Mouse (Mus musculus) macrophage (primary cell): Measurements from ENCODE around the gene Fbxw14. TPM values are rescaled to one million over a fixed set of nuclear protein-coding genes. Genes with fewer than 3 reads are reported as not detected.
"Not testable (repeated sequence)": the region's sequence is repeated elsewhere in the genome, so short reads cannot be mapped to it uniquely, and the experiment has no call there.

Source experiments
- H3K27ac ChIP-seq: fragments of 350-480 bp; formaldehyde crosslinking; 2 replicates; pipeline ENCODE4 v1.9.0; 2021
- H3K36me3 ChIP-seq: fragments of 350-480 bp; formaldehyde crosslinking; 2 replicates; pipeline ENCODE4 v1.9.0; 2021; ENCODE audit errors: inconsistent target
- H3K4me3 ChIP-seq: fragments of 350-480 bp; formaldehyde crosslinking; 2 replicates; pipeline ENCODE4 v1.9.0; 2021; ENCODE audit errors: inconsistent target
- H3K79me2 ChIP-seq: fragments of 350-480 bp; formaldehyde crosslinking; 2 replicates; pipeline ENCODE4 v1.9.0; 2021; ENCODE audit errors: inconsistent target
- WGBS: methylation state at CpG from one replicate; pipeline ENCODE4 v1.1.7; 2026; ENCODE audit warnings: inconsistent platforms; ENCODE audit not compliant: missing documents; 5-methylcytosine and 5-hydroxymethylcytosine counted together
- polyA plus RNA-seq: library from polyadenylated mRNA; stranded (reverse); fragments of 250-400 nt; gene quantifications from 3 replicates; pipeline ENCODE4 v1.2.4, GENCODE M21; 2018; ENCODE audit warnings: inconsistent platforms
- total RNA-seq, 78 experiments: library from RNA; depleted of rRNA; stranded (reverse); fragments of 250-400 nt; gene quantifications; 1 replicate in 9 of 78; 2 replicates in 24 of 78; 3 replicates in 43 of 78; 4 replicates in 2 of 78; pipeline ENCODE4 v1.2.4; 2018; ENCODE audit warnings: inconsistent platforms in 56 of 78

Fbxw14 gene
- not detected for total RNA-seq (2018; cell fraction: chromatin; rRNA removed)
- not detected for total RNA-seq (2018; cell fraction: cytosol; rRNA removed)
- not detected for total RNA-seq (2018; cell fraction: nucleus; rRNA removed)
- polyA plus RNA-seq: not detected in 3 replicates

DNA sequence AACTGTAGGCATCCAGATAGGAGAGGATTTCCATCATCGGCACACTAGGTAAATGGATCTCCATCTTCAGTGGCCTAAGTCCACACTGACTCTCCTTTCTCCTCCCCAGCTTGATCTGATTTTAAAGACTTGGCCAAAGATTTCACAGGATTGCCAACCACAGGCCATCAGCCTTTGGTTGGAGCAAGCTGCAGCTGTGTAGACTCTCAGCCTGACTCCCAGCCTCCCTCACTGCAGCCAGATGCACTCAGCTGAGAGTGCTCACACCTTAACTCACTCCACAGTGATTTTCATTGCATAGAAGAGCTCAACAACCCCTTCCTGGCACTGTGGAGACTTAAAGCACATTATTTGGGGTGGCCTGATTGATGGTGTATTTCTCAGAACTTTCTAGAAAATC, at the start of gene Fbxw14:
Gene Fbxw14, minus strand, starts transcription at position 101 of the 400 bp plus-strand sequence.
- H3K36me3 ChIP-seq, H3K27ac ChIP-seq, H3K4me3 ChIP-seq, H3K79me2 ChIP-seq: not testable (repeated sequence)
- no CpG with 5 or more reads among the region's 1 CpGs for WGBS

DNA sequence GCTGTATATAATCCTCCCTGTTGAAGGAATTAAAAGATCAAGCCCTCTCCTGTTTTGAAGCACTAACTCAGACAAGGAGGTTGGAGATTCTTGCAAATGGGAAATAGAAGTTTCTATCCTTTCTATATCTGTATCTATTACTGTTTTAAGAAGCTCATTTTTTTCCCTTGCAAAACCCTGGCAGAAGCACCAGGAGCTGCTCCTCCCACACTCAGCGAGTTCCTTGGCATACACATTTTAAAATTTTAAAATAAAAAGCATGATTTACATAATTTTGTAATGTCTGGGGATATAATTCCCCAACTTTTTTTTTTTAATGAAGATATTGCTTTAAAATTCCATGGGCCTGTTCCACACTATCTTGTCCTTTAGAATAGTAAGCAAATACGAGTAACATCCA, 24.4 kb downstream of the Fbxw14 start:
- Histone ChIP-seq H3K4me3 (no peak overlapping the region), H3K27ac (no peak overlapping the region), H3K79me2 (no peaks in the 10 kb centered on the region), H3K36me3 (no peaks in the 10 kb centered on the region)
- WGBS: 54% methylated on average over 2 of the region's 2 CpGs

GRCm38 (mm10) chr9:109234654-109235053, 52.8 kb downstream of the Fbxw14 start, which contains the start of gene Fbxw20:
TSS of gene Fbxw20 (minus strand) at chr9:109234754.
- Histone ChIP-seq H3K4me3 (no peak within 1 kb of the TSS), H3K27ac (no peak within 1 kb of the TSS), H3K36me3 (no peaks in the 10 kb centered on the region), H3K79me2 (no peaks in the 10 kb centered on the region)
- 86% methylated on average over 1 of the region's 1 CpGs for WGBS

Other genes with a start within 250 kb of the Fbxw14 start
- 392 to 901 TPM (median 421 TPM) in 3 replicates for gene Shisa5, start 249.1 kb downstream of the Fbxw14 start, polyA plus RNA-seq
- 60.4 to 194 TPM (median 98.8 TPM) in 3 replicates for gene Trex1, start 227.9 kb downstream of the Fbxw14 start, polyA plus RNA-seq
- gene Atrip, start 213.6 kb downstream of the Fbxw14 start, polyA plus RNA-seq: 6.3 to 9.1 TPM (median 6.5 TPM) in 3 replicates
- 2.5 to 7.4 TPM (median 5.7 TPM) in 3 replicates for gene Ccdc51, start 205.2 kb downstream of the Fbxw14 start, polyA plus RNA-seq
- 294 to 336 TPM (median 314 TPM) in 3 replicates for gene Tma7, start 205.1 kb downstream of the Fbxw14 start, polyA plus RNA-seq
- not detected in 3 replicates for gene Plxnb1, start 192.3 kb downstream of the Fbxw14 start, polyA plus RNA-seq
- not detected in 3 replicates for gene Fbxw21, start 125.6 kb downstream of the Fbxw14 start, polyA plus RNA-seq
- gene Fbxw13, start 91.7 kb downstream of the Fbxw14 start, polyA plus RNA-seq: not detected in 3 replicates
- gene Fbxw20, start 52.9 kb downstream of the Fbxw14 start, polyA plus RNA-seq: not detected in 3 replicates
- gene Fbxw28, start 52.0 kb upstream of the Fbxw14 start, polyA plus RNA-seq: not detected in 3 replicates
- not detected in 3 replicates for gene Fbxw22, start 116.6 kb upstream of the Fbxw14 start, polyA plus RNA-seq
- gene Fbxw16, start 161.5 kb upstream of the Fbxw14 start, polyA plus RNA-seq: not detected in 3 replicates
- not detected in 3 replicates for gene Fbxw19, start 208.2 kb upstream of the Fbxw14 start, polyA plus RNA-seq